Mouse (Mus musculus): Measurements from ENCODE around the gene Itgb6.

The Itgb6 gene

GRCm38 (mm10) chr2:60672973-60673954 is 49.2 kb downstream of the Itgb6 start:
- no peak for DNase-seq (ENCODE audit: low spot score in 2 of 2)

GRCm38 (mm10) chr2:60671215-60671614 is 51.2 kb downstream of the Itgb6 start:
- no peak for DNase-seq (ENCODE audit: low spot score in 2 of 2)

- no peak for DNase-seq (ENCODE audit: low spot score in 2 of 2)
Measured at GRCm38 (mm10) chr2:60663071-60663470, 59.4 kb downstream of the Itgb6 start.

GRCm38 (mm10) chr2:60659993-60660392 is 62.5 kb downstream of the Itgb6 start:
- no peak for DNase-seq (ENCODE audit: low spot score in 2 of 2)

- no peak for DNase-seq (ENCODE audit: low spot score in 2 of 2)
Measured at GRCm38 (mm10) chr2:60658992-60659391, 63.5 kb downstream of the Itgb6 start.

- DNase-seq (ENCODE audit: low spot score in 2 of 2): no peak
Measured at GRCm38 (mm10) chr2:60654828-60655227, 67.6 kb downstream of the Itgb6 start.

- DNase-seq (ENCODE audit: low spot score in 2 of 2): no peak
Measured at GRCm38 (mm10) chr2:60650155-60650554, 72.3 kb downstream of the Itgb6 start.

- no peak for DNase-seq (ENCODE audit: low spot score in 2 of 2)
Measured at GRCm38 (mm10) chr2:60647650-60648049, 74.8 kb downstream of the Itgb6 start.

GRCm38 (mm10) chr2:60646583-60646982 is 75.9 kb downstream of the Itgb6 start:
- DNase-seq (ENCODE audit: low spot score in 2 of 2): no peak

GRCm38 (mm10) chr2:60643406-60643805 is 79.0 kb downstream of the Itgb6 start:
- DNase-seq (ENCODE audit: low spot score in 2 of 2): no peak

GRCm38 (mm10) chr2:60642606-60643005 is 79.8 kb downstream of the Itgb6 start:
- DNase-seq (ENCODE audit: low spot score in 2 of 2): no peak

GRCm38 (mm10) chr2:60640342-60640672 is 82.1 kb downstream of the Itgb6 start:
- DNase-seq (ENCODE audit: low spot score in 2 of 2): no peak

GRCm38 (mm10) chr2:60639617-60640341 is 82.7 kb downstream of the Itgb6 start:
- no peak for DNase-seq (ENCODE audit: low spot score in 2 of 2)

GRCm38 (mm10) chr2:60636910-60637761 is 85.3 kb downstream of the Itgb6 start:
- no peak for DNase-seq (ENCODE audit: low spot score in 2 of 2)

GRCm38 (mm10) chr2:60636481-60636880 is 86.0 kb downstream of the Itgb6 start:
- DNase-seq (ENCODE audit: low spot score in 2 of 2): no peak

GRCm38 (mm10) chr2:60636038-60636437 is 86.4 kb downstream of the Itgb6 start:
- no peak for DNase-seq (ENCODE audit: low spot score in 2 of 2)

- DNase-seq (ENCODE audit: low spot score in 2 of 2): no peak
Measured at GRCm38 (mm10) chr2:60632791-60633190, 89.7 kb downstream of the Itgb6 start.

- no peak for DNase-seq (ENCODE audit: low spot score in 2 of 2)
Measured at GRCm38 (mm10) chr2:60630304-60630703, 92.1 kb downstream of the Itgb6 start.

GRCm38 (mm10) chr2:60627952-60628351 is 94.5 kb downstream of the Itgb6 start:
- no peak for DNase-seq (ENCODE audit: low spot score in 2 of 2)

GRCm38 (mm10) chr2:60627515-60627914 is 94.9 kb downstream of the Itgb6 start:
- no peak for DNase-seq (ENCODE audit: low spot score in 2 of 2)

GRCm38 (mm10) chr2:60625766-60626165 is 96.7 kb downstream of the Itgb6 start:
- DNase-seq (ENCODE audit: low spot score in 2 of 2): no peak

- no peak for DNase-seq (ENCODE audit: low spot score in 2 of 2)
Measured at GRCm38 (mm10) chr2:60622161-60622560, 100.3 kb downstream of the Itgb6 start.

Data from spleen, postnatal 10 days (tissue).